Mouse (Mus musculus) bone marrow macrophage, adult 2 months (primary cell): ENCODE data around the gene Olfr623.

Source experiments
- CTCF ChIP-seq: IDR thresholded peaks from 2 replicates; pipeline ENCODE4 v1.5.1; 2012; ENCODE audit warnings: low read depth, mild to moderate bottlenecking, low read length, moderate library complexity
- POLR2A ChIP-seq: IDR thresholded peaks from 2 replicates; pipeline ENCODE4 v1.6.1; 2012; ENCODE audit warnings: mild to moderate bottlenecking, low read depth, low read length, borderline replicate concordance

DNA sequence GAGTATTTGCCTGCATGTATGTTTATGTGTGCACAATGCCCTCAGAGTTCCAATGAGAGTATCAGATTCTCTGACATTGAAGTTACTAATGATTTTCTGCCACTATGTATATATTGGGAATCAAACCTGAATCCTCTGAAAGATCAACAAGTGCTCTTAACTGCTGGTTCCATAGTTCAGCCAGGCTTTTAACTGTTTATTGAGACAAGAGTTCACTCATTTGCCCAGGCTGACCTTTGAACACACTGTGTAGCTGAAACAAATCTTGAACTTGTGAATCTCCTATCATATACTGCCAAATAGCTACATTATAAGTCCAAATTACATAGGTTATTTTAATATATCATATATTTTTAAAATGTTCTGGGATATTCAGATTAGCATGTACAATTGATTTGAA lies 26.7 kb downstream of the Olfr623 start:
- TF ChIP-seq CTCF: no peak
- TF ChIP-seq POLR2A: no peak
